Mouse (Mus musculus) telencephalon, adult 2 months (tissue): ENCODE results near the gene Ablim2.

ENCODE experiments used
- DNase-seq: peaks from one replicate; pipeline ENCODE4 v3.0.0-alpha.2; 2011; ENCODE audit warnings: low read depth, low spot score

The Ablim2 gene

DNA sequence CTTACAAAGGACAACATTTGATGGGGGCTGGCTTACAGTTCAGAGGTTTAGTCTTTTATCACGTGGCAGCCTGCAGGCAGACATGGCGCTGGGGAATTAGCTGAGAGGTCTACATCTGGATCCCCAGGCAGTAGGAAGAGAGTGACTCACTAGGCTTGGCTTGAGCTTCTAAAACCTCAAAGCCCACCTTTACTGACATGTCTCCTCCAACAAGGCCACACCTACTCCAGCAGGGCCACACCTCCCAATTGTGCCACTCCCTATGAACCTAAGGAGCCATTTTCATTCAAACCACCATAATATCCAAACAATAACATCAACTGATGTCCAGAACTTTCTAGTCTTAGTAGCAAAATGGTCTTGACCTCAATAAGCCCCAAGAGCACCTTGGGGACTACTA lies 12.6 kb downstream of the Ablim2 start:
- DNase-seq: no peak

GRCm38 (mm10) chr5:35770891-35771663 lies 13.4 kb downstream of the Ablim2 start:
- no peak for DNase-seq

- no peak for DNase-seq
Measured at GRCm38 (mm10) chr5:35773274-35774136, 15.8 kb downstream of the Ablim2 start.

GRCm38 (mm10) chr5:35774137-35774424 lies 16.4 kb downstream of the Ablim2 start:
- no peak for DNase-seq

GRCm38 (mm10) chr5:35781116-35781515 lies 23.4 kb downstream of the Ablim2 start:
- DNase-seq: no peak

DNA sequence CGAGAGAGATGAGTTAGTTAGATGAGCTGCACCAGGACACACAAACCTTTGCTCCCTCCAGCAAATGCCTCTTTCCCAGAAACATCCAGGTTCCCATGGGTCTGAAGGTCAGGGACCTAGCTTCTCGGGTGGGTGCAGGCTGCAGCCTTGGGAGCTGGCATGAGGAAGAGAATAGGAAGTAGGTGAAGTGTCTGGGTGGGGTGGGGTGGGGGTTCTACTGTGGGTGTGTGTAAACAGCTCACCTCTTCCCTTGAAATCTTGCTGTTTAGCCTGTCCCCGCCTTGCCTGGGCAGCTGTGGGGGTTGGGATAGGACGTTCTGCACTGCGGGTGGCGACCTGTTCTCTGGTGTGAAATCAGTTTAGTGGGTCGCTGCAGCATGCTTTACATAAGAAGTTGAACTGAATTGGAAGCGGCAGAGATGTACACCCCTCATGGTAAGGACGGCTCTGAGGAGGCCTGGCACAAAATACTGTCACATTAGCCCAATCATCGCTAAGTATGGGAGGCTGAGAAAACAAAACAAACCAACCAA lies 25.0 kb downstream of the Ablim2 start:
- no peak for DNase-seq

- DNase-seq: no peak
Measured at GRCm38 (mm10) chr5:35785853-35786252, 28.2 kb downstream of the Ablim2 start.

DNA sequence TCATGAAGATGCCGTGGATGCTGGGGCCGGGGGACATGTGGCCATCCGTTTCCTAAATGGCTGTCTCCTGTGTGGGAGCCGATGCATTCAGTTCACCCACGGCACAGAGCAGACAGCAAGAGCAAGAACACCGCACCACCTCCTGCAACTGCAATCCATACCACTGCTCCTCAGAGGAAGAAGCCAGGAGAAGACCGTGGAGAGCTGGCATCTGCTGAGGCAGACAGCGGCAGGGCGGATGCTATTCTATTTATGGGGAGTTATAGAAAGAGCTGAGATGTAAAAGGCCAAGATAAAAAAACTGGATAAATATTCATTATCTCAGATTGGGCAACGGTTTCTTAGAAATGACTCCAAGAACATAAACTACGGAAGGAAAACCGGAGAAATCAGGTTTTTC lies 30.2 kb downstream of the Ablim2 start:
- peak; percentile 87 for DNase-seq

DNA sequence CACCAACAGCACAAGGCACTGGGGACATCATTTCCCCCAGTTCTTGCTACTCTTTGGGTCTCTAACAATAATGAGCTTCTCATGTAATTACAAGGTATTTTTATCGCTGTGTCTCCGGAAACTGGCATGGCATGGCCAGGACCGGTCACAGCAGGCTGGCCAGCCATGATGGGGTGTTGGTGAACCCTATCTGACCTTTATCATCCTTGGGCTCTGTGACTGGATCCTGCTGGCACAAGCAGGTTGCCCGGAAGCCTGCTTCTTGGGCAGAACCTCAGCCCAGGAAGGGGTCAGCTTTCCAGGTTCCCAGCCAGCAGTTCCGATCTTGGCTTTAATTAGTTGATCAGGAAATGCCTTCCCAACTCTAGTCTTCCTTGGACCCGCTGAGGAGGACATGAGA lies 31.0 kb downstream of the Ablim2 start:
- no peak for DNase-seq

DNA sequence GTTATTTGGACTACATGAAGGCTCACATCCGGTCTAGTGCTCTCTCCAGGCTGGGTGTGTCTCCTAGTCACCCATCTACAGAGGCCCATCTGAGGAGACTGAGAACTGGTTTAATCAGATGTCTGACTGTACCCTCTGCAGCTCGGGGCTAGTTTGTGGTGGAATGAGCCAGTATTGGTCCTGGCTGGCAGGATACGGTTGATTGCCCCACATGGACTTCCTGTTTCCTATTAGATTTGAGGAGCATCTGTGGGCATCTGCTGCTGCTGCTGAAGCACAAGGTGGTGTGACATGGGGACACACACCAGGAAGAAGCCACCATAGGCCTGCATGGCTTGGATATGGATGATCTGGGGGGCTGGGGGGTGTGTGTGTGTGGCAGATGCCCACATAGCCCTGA lies 32.0 kb downstream of the Ablim2 start:
- DNase-seq: no peak

GRCm38 (mm10) chr5:35790387-35791065 lies 32.8 kb downstream of the Ablim2 start:
- no peak for DNase-seq

DNA sequence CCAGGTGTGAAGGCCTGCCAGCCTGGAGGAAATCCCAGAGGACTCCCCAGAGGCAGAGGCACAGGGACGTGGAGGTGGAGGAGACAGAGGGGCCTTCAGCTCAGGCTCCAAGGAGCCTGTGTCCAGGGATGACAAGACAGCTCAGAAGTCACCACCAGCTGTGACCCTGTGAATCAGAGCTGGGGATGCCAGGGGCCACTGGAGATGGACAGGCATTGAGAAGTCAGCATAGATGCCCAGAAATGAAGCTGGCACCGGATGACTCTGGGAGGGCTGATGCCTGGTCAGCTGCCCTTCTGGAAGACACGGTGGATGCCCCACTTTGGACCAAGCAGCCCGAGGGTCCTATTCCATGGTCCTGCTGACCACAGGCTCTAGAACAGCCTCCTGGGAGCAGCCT lies 36.3 kb downstream of the Ablim2 start:
- DNase-seq: no peak

DNA sequence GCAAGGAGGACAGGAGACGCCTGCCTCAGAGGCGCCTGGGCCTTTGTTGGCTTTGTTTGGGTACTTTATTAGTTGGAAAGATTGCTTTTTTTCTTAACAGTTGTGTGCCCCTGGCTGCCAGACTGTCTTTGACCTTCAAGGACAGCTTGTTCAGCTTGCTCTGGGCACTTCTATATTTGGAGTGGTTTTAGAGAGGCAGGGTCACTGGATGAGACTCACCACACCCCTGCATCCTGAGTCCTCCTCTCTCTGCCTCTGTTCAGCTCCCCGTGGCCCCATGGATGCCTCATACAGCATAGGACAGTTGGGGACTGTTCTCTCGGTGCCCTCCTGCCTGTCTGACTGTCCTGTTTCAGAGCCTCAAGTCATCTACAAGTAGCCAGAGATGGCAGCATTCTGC lies 37.3 kb downstream of the Ablim2 start:
- no peak for DNase-seq

GRCm38 (mm10) chr5:35795481-35796048 lies 37.9 kb downstream of the Ablim2 start:
- peak; percentile 72 for DNase-seq

DNA sequence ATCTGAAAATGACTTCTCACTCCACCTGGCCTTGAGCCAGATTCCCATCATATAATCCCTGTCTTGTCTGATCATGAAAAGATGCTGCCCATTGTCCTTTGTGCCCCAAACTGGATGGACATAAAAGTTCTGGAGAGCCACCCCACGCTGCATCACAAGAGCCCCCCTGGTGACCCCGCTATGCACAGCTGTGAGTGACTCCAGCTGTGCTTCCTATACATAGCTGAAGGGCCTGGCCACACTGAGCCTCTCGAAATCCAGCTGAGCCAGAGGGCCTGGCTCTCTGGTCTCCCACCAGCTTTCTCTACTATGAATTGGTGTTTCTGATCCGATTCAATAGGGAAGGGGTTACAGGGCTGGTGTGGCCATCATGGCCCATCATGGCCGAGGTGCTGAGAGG lies 38.5 kb downstream of the Ablim2 start:
- DNase-seq: no peak

DNA sequence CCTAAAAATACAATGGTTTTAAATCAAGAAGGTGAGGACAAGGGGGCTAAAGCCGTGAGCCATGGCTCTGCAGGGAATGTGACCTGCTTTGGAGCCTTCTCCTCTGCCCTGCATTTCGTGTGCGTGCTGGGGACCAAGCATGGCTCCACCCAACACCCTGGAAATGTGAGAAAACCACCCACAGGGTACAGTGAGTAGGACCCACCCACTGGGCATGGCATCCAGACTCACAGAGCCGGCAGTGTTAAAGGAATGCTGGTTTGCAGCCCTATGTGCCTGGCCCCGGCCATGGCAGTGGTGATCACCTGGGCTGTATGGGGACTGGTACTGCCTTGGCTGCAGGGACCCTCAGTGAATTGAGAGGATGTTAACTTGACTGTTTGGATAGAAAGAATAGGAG lies 41.4 kb downstream of the Ablim2 start:
- no peak for DNase-seq

- no peak for DNase-seq
Measured at GRCm38 (mm10) chr5:35803416-35803815, 45.7 kb downstream of the Ablim2 start.

DNA sequence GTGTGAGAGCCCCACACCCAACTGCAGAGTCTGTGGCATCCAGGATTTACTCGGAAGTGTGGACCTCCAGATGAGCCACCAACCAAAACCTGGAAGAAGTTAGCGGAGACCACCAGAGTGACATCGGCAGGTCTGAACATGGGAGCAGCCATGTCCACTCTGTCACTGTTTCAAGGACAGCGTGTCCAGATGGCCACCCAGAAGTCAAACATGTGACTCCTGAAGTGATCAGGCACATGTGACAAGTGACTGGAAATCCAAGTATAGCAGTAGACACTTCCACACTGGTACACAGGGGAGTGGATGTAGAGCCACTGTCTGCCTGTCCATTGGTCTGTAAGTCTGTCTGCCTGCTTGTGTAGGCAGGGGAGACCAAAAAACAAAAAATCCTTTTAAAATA lies 47.0 kb downstream of the Ablim2 start:
- DNase-seq: no peak

GRCm38 (mm10) chr5:35805209-35805608 lies 47.5 kb downstream of the Ablim2 start:
- no peak for DNase-seq

GRCm38 (mm10) chr5:35807018-35807417 lies 49.3 kb downstream of the Ablim2 start:
- DNase-seq: no peak

- DNase-seq: peak; percentile 65
Measured at GRCm38 (mm10) chr5:35810526-35810925, 52.8 kb downstream of the Ablim2 start.
